Mouse (Mus musculus) forebrain, postnatal 0 days (tissue): ENCODE measurements around the gene Srsf6. TPM values are rescaled to one million over a fixed set of nuclear protein-coding genes. Genes with fewer than 3 reads are reported as not detected.

Experiments
- ATAC-seq: fragments of 200-750 bp; cut with Nextera tagmentation; 2 replicates; pipeline ENCODE4 v1.8.0; 2017; ENCODE audit warnings: mild to moderate bottlenecking, moderate library complexity
- DNase-seq: peaks from one replicate; pipeline ENCODE4 v3.0.0-alpha.2; 2015
- H3K27ac ChIP-seq: fragments of 300-500 bp; sonication (generic); 2 replicates; pipeline ENCODE4 v1.5.1; 2014; ENCODE audit warnings: low read depth, mild to moderate bottlenecking, antibody characterized with exemption, low read length, moderate library complexity, mixed read lengths
- H3K27me3 ChIP-seq: fragments of 300-500 bp; sonication (generic); 2 replicates; pipeline ENCODE4 v1.6.1; 2014; ENCODE audit warnings: mild to moderate bottlenecking, low read length, mixed read lengths; ENCODE audit not compliant: insufficient read depth
- H3K36me3 ChIP-seq: fragments of 300-500 bp; sonication (generic); 2 replicates; pipeline ENCODE4 v1.6.1; 2014; ENCODE audit warnings: mild to moderate bottlenecking, moderate library complexity; ENCODE audit not compliant: insufficient read depth
- H3K4me1 ChIP-seq: fragments of 300-500 bp; sonication (generic); 2 replicates; pipeline ENCODE4 v1.6.1; 2014; ENCODE audit warnings: antibody characterized with exemption; ENCODE audit not compliant: insufficient read depth
- H3K4me2 ChIP-seq: fragments of 300-500 bp; sonication (generic); 2 replicates; pipeline ENCODE4 v1.6.1; 2014; ENCODE audit warnings: low read depth, mild to moderate bottlenecking, moderate library complexity
- H3K4me3 ChIP-seq: fragments of 300-500 bp; sonication (generic); 2 replicates; pipeline ENCODE4 v1.5.1; 2014; ENCODE audit warnings: low read depth, low read length, mixed read lengths
- H3K9ac ChIP-seq: fragments of 300-500 bp; sonication (generic); 2 replicates; pipeline ENCODE4 v1.6.1; 2014; ENCODE audit warnings: mild to moderate bottlenecking
- H3K9me3 ChIP-seq: fragments of 300-500 bp; sonication (generic); 2 replicates; pipeline ENCODE4 v1.6.1; 2016; ENCODE audit warnings: low read length
- CTCF ChIP-seq: sonication (generic); IDR thresholded peaks from 2 replicates; pipeline ENCODE4 v1.5.1; 2016; ENCODE audit warnings: antibody characterized with exemption, control low read depth, low read depth
- WGBS: fragments of 180-500 bp; shearing (Covaris S2); extraction: QIAGEN DNeasy Blood & Tissue Kit; methylation state at CpG from one replicate; pipeline ENCODE4 v1.1.7; 2014; 5-methylcytosine and 5-hydroxymethylcytosine counted together
- polyA plus RNA-seq: library from polyadenylated mRNA; unstranded; fragments of >200 nt; fragmentation: Nextera tagmentation; extraction: Ambion mirVana; gene quantifications from 2 replicates; pipeline ENCODE4 v1.2.1, GENCODE M21; 2015
- total RNA-seq: library from RNA; depleted of rRNA; stranded (reverse); fragments of >200 nt; gene quantifications from 2 replicates; pipeline ENCODE4 v1.2.3, GENCODE M21; 2014

Gene Srsf6
- total and polyA plus RNA-seq, 2 experiments from 2014 or later: 133 to 146 TPM

- no peaks in the 10 kb centered on the region for H3K9me3 ChIP-seq
- no peak for TF ChIP-seq CTCF
- H3K4me2 ChIP-seq: no peak overlapping the region
- ATAC-seq (no peak), DNase-seq (no peak)
- 0 out of 2 replicates have a peak, but pooled peaks cover 7% of the 10 kb centered on the region for H3K4me1 ChIP-seq
- no peak overlapping the region for H3K9ac ChIP-seq
- no peaks in the 10 kb centered on the region for H3K36me3 ChIP-seq
- 48% methylated on average over 12 of the region's 12 CpGs for WGBS
- H3K27me3 ChIP-seq: no peaks in the 10 kb centered on the region
- H3K4me3 ChIP-seq: no peak overlapping the region
- no peak overlapping the region for H3K27ac ChIP-seq
These were observed 31.3 kb upstream of the Srsf6 start for GRCm38 (mm10) chr2:162899880-162900589.

GRCm38 (mm10) chr2:162900590-162900916 lies 30.8 kb upstream of the Srsf6 start:
- DNase-seq: peak; percentile 32
- no peak overlapping the region for H3K27ac ChIP-seq
- no peak for TF ChIP-seq CTCF
- H3K9ac ChIP-seq: no peak overlapping the region
- no peaks in the 10 kb centered on the region for H3K9me3 ChIP-seq
- ATAC-seq: no peak
- 0 out of 2 replicates have a peak, but pooled peaks cover 7% of the 10 kb centered on the region for H3K4me1 ChIP-seq
- WGBS: 14% methylated on average over 2 of the region's 2 CpGs
- no peak overlapping the region for H3K4me3 ChIP-seq
- no peaks in the 10 kb centered on the region for H3K36me3 ChIP-seq
- no peaks in the 10 kb centered on the region for H3K27me3 ChIP-seq
- H3K4me2 ChIP-seq: no peak overlapping the region

- no peak overlapping the region for H3K4me2 ChIP-seq
- H3K36me3 ChIP-seq: no peaks in the 10 kb centered on the region
- H3K4me3 ChIP-seq: no peak overlapping the region
- DNase-seq (no peak), ATAC-seq (no peak)
- 90% methylated on average over 4 of the region's 4 CpGs for WGBS
- H3K27me3 ChIP-seq: no peaks in the 10 kb centered on the region
- H3K4me1 ChIP-seq: no peaks in the 10 kb centered on the region
- H3K9me3 ChIP-seq: no peaks in the 10 kb centered on the region
- no peak overlapping the region for H3K27ac ChIP-seq
- no peak for TF ChIP-seq CTCF
- no peak overlapping the region for H3K9ac ChIP-seq
These were observed 25.4 kb upstream of the Srsf6 start for GRCm38 (mm10) chr2:162905902-162906301.

GRCm38 (mm10) chr2:162908052-162908491 lies 23.3 kb upstream of the Srsf6 start:
- Histone ChIP-seq H3K4me3 (no peak overlapping the region), H3K4me2 (peak overlapping the region; percentile 31; the same call in 1 of the 2 replicates), H3K9me3 (no peaks in the 10 kb centered on the region), H3K27me3 (no peaks in the 10 kb centered on the region), H3K9ac (no peak overlapping the region), H3K36me3 (no peaks in the 10 kb centered on the region), H3K4me1 (no peaks in the 10 kb centered on the region), H3K27ac (no peak overlapping the region)
- ATAC-seq: peak; percentile 66; the same call in 1 of the 2 replicates
- DNase-seq: no peak
- WGBS: 34% methylated on average over 16 of the region's 16 CpGs
- peak; percentile 46 for TF ChIP-seq CTCF

- no peak for TF ChIP-seq CTCF
- 68% methylated on average over 3 of the region's 3 CpGs for WGBS
These were observed 17.3 kb upstream of the Srsf6 start for GRCm38 (mm10) chr2:162914040-162914439.

GRCm38 (mm10) chr2:162914519-162914918 lies 16.8 kb upstream of the Srsf6 start:
- WGBS: 56% methylated on average over 2 of the region's 2 CpGs
- DNase-seq: peak; percentile 59
- ATAC-seq: peak; percentile 55; the same call in 1 of the 2 replicates
- Histone ChIP-seq H3K4me3 (no peak overlapping the region), H3K4me1 (no peaks in the 10 kb centered on the region), H3K27me3 (no peaks in the 10 kb centered on the region), H3K36me3 (no peaks in the 10 kb centered on the region), H3K4me2 (no peak overlapping the region), H3K9me3 (no peaks in the 10 kb centered on the region), H3K9ac (no peak overlapping the region), H3K27ac (no peak overlapping the region)
- peak; percentile 77 for TF ChIP-seq CTCF

More at GRCm38 (mm10) chr2:162914040-162914439, 17.3 kb upstream of the Srsf6 start:
- Histone ChIP-seq H3K36me3 (no peaks in the 10 kb centered on the region), H3K4me2 (no peak overlapping the region), H3K4me1 (no peaks in the 10 kb centered on the region), H3K9me3 (no peaks in the 10 kb centered on the region), H3K4me3 (no peak overlapping the region), H3K27ac (no peak overlapping the region), H3K9ac (no peak overlapping the region), H3K27me3 (no peaks in the 10 kb centered on the region)
- no peak for ATAC-seq
- no peak for DNase-seq

- H3K9me3 ChIP-seq: no peaks in the 10 kb centered on the region
- WGBS: 79% methylated on average over 5 of the region's 5 CpGs
- DNase-seq: no peak
- no peak overlapping the region for H3K4me2 ChIP-seq
- no peak overlapping the region for H3K9ac ChIP-seq
- TF ChIP-seq CTCF: no peak
- no peaks in the 10 kb centered on the region for H3K4me1 ChIP-seq
- H3K36me3 ChIP-seq: no peaks in the 10 kb centered on the region
- no peak overlapping the region for H3K27ac ChIP-seq
- H3K4me3 ChIP-seq: no peak overlapping the region
- ATAC-seq: no peak
- no peaks in the 10 kb centered on the region; the same call in 1 of the 2 replicates for H3K27me3 ChIP-seq
These were observed 11.4 kb upstream of the Srsf6 start for GRCm38 (mm10) chr2:162919926-162920325.
